Mouse (Mus musculus): ENCODE measurements around the gene Ak7. TPM values are rescaled to one million over a fixed set of nuclear protein-coding genes. Genes with fewer than 3 reads are reported as not detected.
A peak's percentile ranks its signal among the peaks of the same experiment; 100 is the strongest.

The Ak7 gene
- total RNA-seq, 2 experiments from 2014 or later, result 0.69 to 1.7 TPM

DNA sequence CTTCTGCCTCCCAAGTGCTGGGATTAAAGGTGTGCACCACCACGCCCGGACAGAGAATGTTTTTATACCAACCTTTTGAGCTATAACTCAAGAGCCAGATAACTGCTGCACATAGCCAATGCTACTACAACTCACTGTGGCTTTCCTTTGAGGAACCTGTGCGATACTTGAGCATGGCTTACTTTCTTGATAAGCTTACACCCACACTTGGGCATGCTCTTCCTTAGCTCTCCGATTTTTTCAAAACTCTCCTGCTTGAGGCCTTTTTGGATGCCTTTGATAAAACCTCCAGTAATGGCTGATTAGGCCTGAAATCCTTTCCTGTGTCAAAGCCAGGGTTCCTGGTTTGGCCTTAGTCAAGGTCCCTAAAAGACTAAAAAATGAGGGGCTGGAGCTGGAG lies 71.9 kb downstream of the Ak7 start:
- DNase-seq (ENCODE audit: low spot score in 2 of 2), result no peak
- Histone ChIP-seq H3K27ac (no peak overlapping the region), H3K4me3 (no peak overlapping the region)
- TF ChIP-seq CTCF (conservative IDR thresholded peaks at IDR 0.05), result no peak

- peak within 1 kb of the TSS; percentile 95 for H3K27ac ChIP-seq
- TF ChIP-seq CTCF (conservative IDR thresholded peaks at IDR 0.05), result no peak
Observed at GRCm38 (mm10) chr12:105784196-105784999, 78.6 kb downstream of the Ak7 start, which contains the start of gene Papola. Gene Papola, plus strand, starts transcription at chr12:105784694.

DNA sequence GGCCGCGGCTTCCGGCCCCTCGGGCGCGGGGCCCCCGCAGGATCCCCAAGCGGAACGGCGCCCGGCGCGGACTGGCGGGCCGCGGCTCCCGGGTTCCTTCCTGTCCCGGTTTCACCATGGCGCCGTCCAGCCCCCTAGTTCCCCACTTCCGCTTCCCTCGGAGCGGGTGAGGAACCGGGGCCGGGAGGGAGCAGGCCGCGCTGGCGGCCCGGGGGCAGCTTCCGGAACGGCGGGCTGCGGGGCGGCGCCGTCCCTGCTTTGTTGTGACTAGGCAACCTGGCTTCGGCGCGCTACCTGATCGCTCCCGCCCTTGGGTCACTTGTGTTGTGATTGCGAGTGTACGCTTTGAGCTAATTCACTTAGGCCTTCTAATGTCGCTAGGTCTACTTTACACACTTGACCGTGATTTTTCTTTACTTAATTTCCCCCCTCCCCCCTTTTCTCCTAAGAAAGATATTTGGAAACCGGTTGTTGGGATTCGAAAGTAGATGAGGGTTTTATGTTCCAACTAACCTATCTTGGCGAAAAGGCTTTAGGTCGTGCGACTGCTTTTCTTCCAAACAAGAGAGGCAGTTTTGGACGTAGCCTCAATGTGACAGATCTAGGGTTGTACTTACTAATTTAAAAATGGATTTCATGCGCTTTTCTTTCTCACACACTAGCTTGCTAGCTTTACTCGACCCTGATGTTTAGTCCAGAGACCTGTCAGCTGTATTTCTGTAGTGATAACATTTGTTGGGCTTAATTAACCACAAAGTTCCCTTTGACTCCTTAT lies 79.4 kb downstream of the Ak7 start:
- H3K27ac ChIP-seq, result peak overlapping the region; percentile 95
- H3K4me3 ChIP-seq, result peak overlapping the region; percentile 72
- TF ChIP-seq CTCF (conservative IDR thresholded peaks at IDR 0.05), result no peak
- DNase-seq (ENCODE audit: low spot score in 2 of 2), result peak; percentile 32 to 62

More at GRCm38 (mm10) chr12:105784196-105784999, 78.6 kb downstream of the Ak7 start, which contains the start of gene Papola:
- DNase-seq (ENCODE audit: low spot score in 2 of 2), result peak; percentile 85 to 89
- peak within 1 kb of the TSS; percentile 72 for H3K4me3 ChIP-seq

- TF ChIP-seq CTCF (conservative IDR thresholded peaks at IDR 0.05), result no peak
- H3K4me3 ChIP-seq, result peak overlapping the region; percentile 72
- H3K27ac ChIP-seq, result no peak overlapping the region
- no peak for DNase-seq (ENCODE audit: low spot score in 2 of 2)
Observed at GRCm38 (mm10) chr12:105786113-105786512, 80.3 kb downstream of the Ak7 start.

DNA sequence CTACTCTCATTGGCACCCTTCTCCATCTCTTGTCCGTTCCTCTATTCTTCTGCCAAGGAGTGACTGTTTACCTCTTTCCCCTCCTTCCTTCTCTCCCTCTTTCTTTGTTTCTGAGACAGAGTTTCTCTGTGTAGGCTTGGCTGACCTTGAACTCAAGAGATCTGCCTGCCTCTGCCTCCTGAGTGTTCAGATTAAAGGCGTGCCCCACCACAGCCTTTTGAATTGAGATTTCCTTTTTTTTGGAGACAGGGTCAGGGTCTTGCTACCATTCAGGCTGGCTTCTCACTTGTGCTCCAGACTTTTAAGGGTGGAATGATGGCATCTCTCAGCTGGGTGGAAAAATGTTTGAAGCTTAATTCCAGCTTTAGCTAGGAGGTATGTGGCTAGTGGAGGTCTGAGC lies 81.8 kb downstream of the Ak7 start:
- no peak overlapping the region for H3K27ac ChIP-seq
- no peak for TF ChIP-seq CTCF (conservative IDR thresholded peaks at IDR 0.05)
- DNase-seq (ENCODE audit: low spot score in 2 of 2), result no peak
- no peak overlapping the region for H3K4me3 ChIP-seq

DNA sequence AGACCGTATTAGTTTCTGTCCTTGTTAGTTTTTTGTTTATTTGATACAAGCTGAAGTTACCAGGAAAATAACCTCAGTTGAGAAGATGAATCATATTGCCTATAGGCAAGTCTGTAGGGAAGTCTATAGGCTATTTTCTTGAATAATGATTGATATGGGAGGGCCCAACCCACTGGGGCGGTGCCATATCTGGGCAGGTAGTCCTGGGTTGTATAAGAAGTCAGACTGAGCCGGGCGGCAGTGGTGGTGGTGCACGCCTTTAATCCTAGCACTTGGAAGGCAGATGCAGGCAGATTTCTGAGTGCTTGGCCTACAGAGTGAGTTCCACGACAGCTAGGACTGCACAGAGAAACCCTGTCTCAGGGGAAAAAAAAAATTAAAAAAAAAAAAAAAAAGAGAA lies 84.1 kb downstream of the Ak7 start:
- DNase-seq (ENCODE audit: low spot score in 2 of 2), result no peak
- no peak for TF ChIP-seq CTCF (conservative IDR thresholded peaks at IDR 0.05)
- Histone ChIP-seq H3K4me3 (no peak overlapping the region), H3K27ac (no peak overlapping the region)

DNA sequence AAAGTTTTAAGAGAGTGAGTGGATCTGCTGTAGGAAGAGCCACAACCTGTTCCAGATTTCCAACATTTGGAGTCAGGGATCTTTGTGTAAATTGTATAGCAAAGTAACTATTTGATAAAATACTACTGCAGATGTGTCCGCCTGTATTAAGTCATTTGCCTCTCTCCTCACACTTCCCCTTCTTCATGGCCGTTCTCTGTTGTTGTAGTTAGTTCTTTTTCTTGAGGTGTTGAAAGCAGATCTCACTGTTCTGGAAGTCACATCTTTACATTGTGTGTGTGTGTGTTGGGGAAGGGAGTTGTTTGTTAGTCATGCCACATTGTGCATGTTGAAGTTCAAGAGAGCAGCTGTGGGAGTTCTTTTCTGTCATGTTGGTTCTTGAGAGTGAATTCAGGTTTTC lies 89.1 kb downstream of the Ak7 start:
- Histone ChIP-seq H3K4me3 (no peak overlapping the region), H3K27ac (no peak overlapping the region)
- DNase-seq (ENCODE audit: low spot score in 2 of 2), result no peak
- TF ChIP-seq CTCF (conservative IDR thresholded peaks at IDR 0.05), result no peak

DNA sequence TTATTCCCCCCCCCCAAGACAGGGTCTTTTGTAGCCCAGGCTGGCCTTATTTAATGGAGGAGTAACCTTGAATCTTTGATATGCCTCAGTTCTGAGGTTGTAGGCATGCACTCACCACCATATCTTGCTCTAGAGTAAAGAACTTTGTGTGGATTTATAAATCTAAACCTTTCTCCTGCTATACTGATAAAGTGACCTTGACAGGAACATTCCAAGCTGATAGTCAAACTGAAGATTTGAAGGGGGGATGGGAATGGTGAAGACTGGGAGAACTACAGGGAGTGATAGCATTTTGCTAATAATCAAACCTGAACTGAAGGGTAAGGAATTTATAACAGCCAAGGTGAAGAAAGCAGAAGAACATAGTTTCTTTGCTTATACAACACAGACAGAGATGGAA lies 92.2 kb downstream of the Ak7 start:
- Histone ChIP-seq H3K4me3 (no peak overlapping the region), H3K27ac (no peak overlapping the region)
- TF ChIP-seq CTCF (conservative IDR thresholded peaks at IDR 0.05), result no peak
- DNase-seq (ENCODE audit: low spot score in 2 of 2), result no peak

DNA sequence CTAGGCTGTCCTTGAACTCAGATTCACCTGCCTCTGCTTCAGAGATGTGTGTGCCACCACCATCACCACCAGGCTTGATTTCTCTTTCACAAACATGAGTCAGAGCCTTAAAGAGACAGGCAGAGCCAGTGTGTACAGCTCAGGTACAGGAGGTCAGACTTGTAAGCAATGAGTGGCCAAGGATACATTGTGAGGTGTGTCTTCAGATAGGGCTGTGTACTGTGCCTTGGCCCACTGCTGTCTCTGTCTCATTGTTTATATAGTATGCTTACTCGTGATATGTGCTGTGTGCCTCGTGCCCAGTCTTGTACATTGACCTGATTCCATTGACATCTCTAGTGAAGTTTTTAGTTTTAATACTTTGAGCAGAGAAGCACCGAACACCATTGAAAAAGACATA lies 100.0 kb downstream of the Ak7 start:
- DNase-seq (ENCODE audit: low spot score in 2 of 2), result no peak
- Histone ChIP-seq H3K27ac (no peak overlapping the region), H3K4me3 (no peak overlapping the region)
- no peak for TF ChIP-seq CTCF (conservative IDR thresholded peaks at IDR 0.05)

DNA sequence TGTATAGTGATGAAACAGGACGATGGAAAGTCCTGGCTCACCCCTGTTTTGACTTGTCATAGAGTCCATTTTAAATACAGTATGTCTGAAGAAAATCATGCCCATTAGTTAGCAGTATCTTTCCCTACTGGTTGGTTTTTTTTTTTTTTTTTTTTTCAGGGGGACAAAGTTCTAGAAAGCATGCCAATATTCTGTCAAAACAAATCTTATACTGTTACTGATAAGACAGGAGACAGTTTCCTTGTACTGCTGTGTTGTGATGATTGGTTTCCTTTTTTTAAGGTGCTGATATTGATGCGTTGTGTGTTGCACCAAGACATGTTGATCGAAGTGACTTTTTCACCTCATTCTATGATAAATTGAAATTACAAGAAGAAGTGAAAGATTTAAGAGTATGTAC lies 100.4 kb downstream of the Ak7 start:
- DNase-seq (ENCODE audit: low spot score in 2 of 2), result no peak
- no peak for TF ChIP-seq CTCF (conservative IDR thresholded peaks at IDR 0.05)
- Histone ChIP-seq H3K27ac (no peak overlapping the region), H3K4me3 (no peak overlapping the region)

GRCm38 (mm10) chr12:105807416-105807815 lies 101.6 kb downstream of the Ak7 start:
- TF ChIP-seq CTCF (conservative IDR thresholded peaks at IDR 0.05), result no peak
- no peak for DNase-seq (ENCODE audit: low spot score in 2 of 2)
- Histone ChIP-seq H3K27ac (no peak overlapping the region), H3K4me3 (no peak overlapping the region)

DNA sequence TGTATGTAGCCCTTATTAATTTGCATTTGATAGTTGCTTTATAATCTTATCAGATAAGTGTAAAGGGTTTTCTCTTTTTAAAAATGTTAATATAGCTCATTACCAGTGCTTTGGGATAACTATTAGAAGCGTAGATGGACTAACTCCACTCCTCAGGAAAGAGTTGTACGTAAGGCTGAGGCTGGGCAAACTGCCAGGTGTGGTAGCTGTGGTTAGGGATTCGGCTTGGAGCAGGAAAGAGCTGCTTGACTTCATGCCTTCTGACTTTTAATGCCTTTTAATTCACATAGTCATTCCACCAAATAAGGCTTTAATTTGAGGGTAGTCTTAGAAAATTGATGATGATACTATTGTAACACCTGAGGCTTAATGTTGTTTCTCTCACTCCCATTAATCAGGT lies 103.2 kb downstream of the Ak7 start:
- no peak for DNase-seq (ENCODE audit: low spot score in 2 of 2)
- no peak for TF ChIP-seq CTCF (conservative IDR thresholded peaks at IDR 0.05)
- H3K27ac ChIP-seq, result no peak overlapping the region
- no peak overlapping the region for H3K4me3 ChIP-seq

GRCm38 (mm10) chr12:105810608-105811007 lies 104.8 kb downstream of the Ak7 start:
- H3K4me3 ChIP-seq, result no peak overlapping the region
- TF ChIP-seq CTCF (conservative IDR thresholded peaks at IDR 0.05), result no peak
- H3K27ac ChIP-seq, result no peak overlapping the region
- DNase-seq (ENCODE audit: low spot score in 2 of 2), result no peak
